Mouse (Mus musculus) bone marrow macrophage, adult 2 months (primary cell): Measurements from ENCODE around the gene Leap2.

ENCODE experiments used
- CTCF ChIP-seq: IDR thresholded peaks from 2 replicates; pipeline ENCODE4 v1.5.1; 2012; ENCODE audit warnings: low read depth, mild to moderate bottlenecking, low read length, moderate library complexity
- POLR2A ChIP-seq: IDR thresholded peaks from 2 replicates; pipeline ENCODE4 v1.6.1; 2012; ENCODE audit warnings: mild to moderate bottlenecking, low read depth, low read length, borderline replicate concordance

DNA sequence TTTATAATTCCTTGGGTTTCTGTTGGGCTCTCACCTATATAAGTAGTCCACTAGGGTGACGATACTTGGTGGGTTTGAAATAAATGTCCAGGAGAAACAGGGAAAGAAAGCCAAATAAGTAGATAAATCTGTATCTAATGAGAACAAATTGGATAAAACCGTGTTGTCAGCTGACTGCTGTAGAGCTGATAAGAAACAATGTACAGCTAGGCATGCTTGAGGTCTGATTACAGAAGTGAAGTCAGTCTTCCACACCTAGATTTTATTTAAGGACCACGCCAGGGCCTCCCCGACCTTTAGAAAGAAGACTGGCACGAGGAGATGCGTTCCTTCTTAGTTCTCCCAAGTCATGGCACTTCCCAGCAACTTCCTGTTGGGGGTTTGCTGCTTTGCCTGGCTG lies 10.1 kb upstream of the Leap2 start:
- TF ChIP-seq CTCF (no peak), POLR2A (no peak)
